Comparison of ENCODE assay signal across 12 mouse cellular contexts in the genomic region with DNA sequence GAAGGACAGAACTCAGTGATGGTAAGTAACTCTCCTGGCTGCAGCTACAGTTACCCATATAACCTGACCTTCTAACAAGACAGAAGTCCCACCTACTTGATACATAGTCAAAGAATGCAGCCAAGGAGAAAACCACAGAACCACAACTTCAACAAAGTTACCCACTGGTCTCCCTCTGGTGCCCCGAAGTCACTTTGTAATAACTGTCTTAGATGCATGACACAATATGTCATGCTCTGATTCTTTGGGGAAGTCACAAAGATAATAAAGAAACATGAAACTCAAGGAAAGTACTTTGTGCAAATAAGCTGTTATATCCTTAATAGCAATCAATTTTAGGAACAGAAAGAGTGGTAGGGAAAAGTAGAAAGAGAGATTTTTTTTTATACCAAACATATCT. TPM values are rescaled to one million over a fixed set of nuclear protein-coding genes. Genes with fewer than 3 reads are reported as not detected.
A peak's percentile ranks its signal among the peaks of the same experiment; 100 is the strongest.
DNase-seq lines count a peak whose midpoint lies in the region; ATAC-seq and TF ChIP-seq lines count a peak whose summit lies in the region.
"Had no signal": no experiment of that assay in that cellular context is flagged by ENCODE, and none has a peak within 500 bp of the region (broad histone marks: within the 10 kb centered on the region; RNA-seq: fewer than 3 reads in every experiment).

No protein-coding gene starts in this region.

- no peak overlapping the region for H3K27ac ChIP-seq in left cerebral cortex, adult 2 months
- H3K27ac ChIP-seq in CH12.LX (ENCODE audit: insufficient read depth, low read depth): no peak overlapping the region
- H3K27ac ChIP-seq in embryonic facial prominence, embryonic 14.5 days (replicated peaks; ENCODE audit: low read depth, low read length): no peak overlapping the region
- no peak overlapping the region for H3K27ac ChIP-seq in midbrain, postnatal 0 days (ENCODE audit: low read depth, low read length)
- H3K27ac ChIP-seq: stomach, embryonic 15.5 days had no signal

- TF ChIP-seq POLR2A in CH12.LX (IDR thresholded peaks at IDR 0.05; ENCODE audit: low read depth, low read length): no peak

- dilution Hi-C loops in CH12.LX (cut with MboI; ENCODE audit: extremely low pct_ligation_motif_present, extremely low pct_unique_long_range_greater_than_20kb, low sequenced_read_pairs): no loop called here

- no peak for TF ChIP-seq RAD21 in CH12.LX (IDR thresholded peaks at IDR 0.05; ENCODE audit: low read depth, low read length)

- peaks cover 16 to 53% of the 10 kb centered on the region in 2 experiments for H3K4me1 ChIP-seq in CH12.LX (ENCODE audit: control insufficient read depth in 1 of 2, insufficient read depth in 2 of 2)
- H3K4me1 ChIP-seq in embryonic facial prominence, embryonic 14.5 days (ENCODE audit: control insufficient read depth, insufficient read depth, low read length): peaks cover 22% of the 10 kb centered on the region
- H3K4me1 ChIP-seq in midbrain, postnatal 0 days (ENCODE audit: insufficient read depth, low read length): peaks cover 16% of the 10 kb centered on the region; the same call in 1 of the 2 replicates

- H3K27me3 ChIP-seq in CH12.LX (replicated peaks): peaks cover 2% of the 10 kb centered on the region
- H3K27me3 ChIP-seq in embryonic facial prominence, embryonic 14.5 days (replicated peaks; ENCODE audit: control insufficient read depth, insufficient read depth, low read length): no peaks in the 10 kb centered on the region
- no peaks in the 10 kb centered on the region for H3K27me3 ChIP-seq in midbrain, postnatal 0 days (ENCODE audit: insufficient read depth, low read length)
- H3K27me3 ChIP-seq: megakaryocyte, embryonic 14.5 days; stomach, embryonic 15.5 days had no signal

- no peak for ATAC-seq in embryonic facial prominence, embryonic 14.5 days (ENCODE audit: low read depth)
- ATAC-seq in midbrain, postnatal 0 days (ENCODE audit: low FRiP score): no peak

- no peak overlapping the region; the same call in 1 of the 2 replicates for H3K4me2 ChIP-seq in CH12.LX (ENCODE audit: insufficient read depth, low read depth, poor library complexity, severe bottlenecking)
- H3K4me2 ChIP-seq in embryonic facial prominence, embryonic 14.5 days (ENCODE audit: low read depth, low read length): peak overlapping the region; percentile 86; the same call in 1 of the 2 replicates
- peak overlapping the region; percentile 76 for H3K4me2 ChIP-seq in midbrain, postnatal 0 days (ENCODE audit: low read depth, low read length, poor library complexity, severe bottlenecking)
- H3K4me2 ChIP-seq: heart, embryonic 11.5 days had no signal

- DNase-seq in left cerebral cortex, adult 2 months (ENCODE audit: extremely low spot score in 1 of 2, low spot score in 2 of 2): no peak
- DNase-seq in left cerebral cortex, postnatal 10 days (ENCODE audit: extremely low spot score in 1 of 2, low spot score in 2 of 2): no peak
- DNase-seq in CH12.LX (ENCODE audit: extremely low read depth): peak; percentile 81
- DNase-seq in embryonic facial prominence, embryonic 14.5 days (ENCODE audit: low spot score): no peak
- no peak for DNase-seq in midbrain, postnatal 0 days (ENCODE audit: low spot score)
- DNase-seq in left cerebral cortex, postnatal 36 days (ENCODE audit: low spot score in 2 of 2): no peak
- no peak for DNase-seq in cerebellum, adult 8-10 months
- DNase-seq in gastrocnemius, postnatal 25 days: no peak
- DNase-seq: kidney, postnatal 14 days had no signal

- H3K36me3 ChIP-seq in CH12.LX (replicated peaks in 1 of 2; ENCODE audit: control insufficient read depth in 1 of 2, insufficient read depth in 1 of 2, low read length in 1 of 2): peaks cover 0 to 16% of the 10 kb centered on the region in 2 experiments
- H3K36me3 ChIP-seq in embryonic facial prominence, embryonic 14.5 days (ENCODE audit: control insufficient read depth, insufficient read depth, low read length): peaks cover 8% of the 10 kb centered on the region; the same call in 1 of the 2 replicates
- 0 out of 2 replicates have a peak, but pooled peaks cover 3% of the 10 kb centered on the region for H3K36me3 ChIP-seq in midbrain, postnatal 0 days (ENCODE audit: insufficient read depth, low read length)
- H3K36me3 ChIP-seq: stomach, embryonic 15.5 days had no signal

- in situ Hi-C loops in CH12.LX (cut with MboI; ENCODE audit: low pct_ligation_motif_present, low pct_unique_long_range_greater_than_20kb, low sequenced_read_pairs): no loop called here

- H3K79me2 ChIP-seq in CH12.LX (replicated peaks; ENCODE audit: control insufficient read depth, extremely low read depth, insufficient read depth, poor library complexity, severe bottlenecking): peaks cover 18% of the 10 kb centered on the region

- intact Hi-C loops in left cerebral cortex, adult 2 months (cut with DNase I): no loop called here
- intact Hi-C loops in left cerebral cortex, postnatal 10 days (cut with DNase I): no loop called here
- intact Hi-C loops in left cerebral cortex, postnatal 36 days (cut with DNase I): no loop called here

- H3K9ac ChIP-seq in CH12.LX (ENCODE audit: insufficient read depth, low read depth): no peak overlapping the region
- no peak overlapping the region for H3K9ac ChIP-seq in embryonic facial prominence, embryonic 14.5 days (ENCODE audit: low read depth, low read length)
- no peak overlapping the region for H3K9ac ChIP-seq in midbrain, postnatal 0 days (replicated peaks; ENCODE audit: low read length, poor library complexity, severe bottlenecking)
- H3K9ac ChIP-seq: stomach, embryonic 15.5 days had no signal

- peak overlapping the region; percentile 9; the same call in 1 of the 2 replicates for H3K4me3 ChIP-seq in left cerebral cortex, adult 2 months
- no peak overlapping the region for H3K4me3 ChIP-seq in CH12.LX (replicated peaks in 1 of 3; ENCODE audit: low read depth in 2 of 3, low read length in 2 of 3, poor library complexity in 1 of 3)
- H3K4me3 ChIP-seq in embryonic facial prominence, embryonic 14.5 days (ENCODE audit: low read depth, low read length): no peak overlapping the region
- no peak overlapping the region; the same call in 1 of the 2 replicates for H3K4me3 ChIP-seq in midbrain, postnatal 0 days (ENCODE audit: low read depth, low read length)
- H3K4me3 ChIP-seq: stomach, embryonic 15.5 days had no signal

- peak; percentile 58; the same call in 1 of the 2 replicates for TF ChIP-seq EP300 in CH12.LX (IDR thresholded peaks at IDR 0.05; ENCODE audit: low read length)

- H3K9me3 ChIP-seq in CH12.LX (replicated peaks; ENCODE audit: low read length): no peaks in the 10 kb centered on the region
- H3K9me3 ChIP-seq in embryonic facial prominence, embryonic 14.5 days (ENCODE audit: control insufficient read depth, low read length): no peaks in the 10 kb centered on the region
- H3K9me3 ChIP-seq in midbrain, postnatal 0 days (ENCODE audit: low read length): no peaks in the 10 kb centered on the region
- H3K9me3 ChIP-seq: megakaryocyte, embryonic 14.5 days; stomach, embryonic 15.5 days had no signal

- WGBS in embryonic facial prominence, embryonic 14.5 days: 59% methylated on average over 1 of the region's 1 CpGs
- WGBS in midbrain, postnatal 0 days: 78% methylated on average over 1 of the region's 1 CpGs

- TF ChIP-seq CTCF in left cerebral cortex, adult 2 months (IDR thresholded peaks at IDR 0.05): no peak
- TF ChIP-seq CTCF in CH12.LX (conservative IDR thresholded peaks at IDR 0.05 in 1 of 2, IDR thresholded peaks at IDR 0.05 in 1 of 2; ENCODE audit: low read depth in 2 of 2, low read length in 2 of 2): no peak
- no peak for TF ChIP-seq CTCF in midbrain, postnatal 0 days (IDR thresholded peaks at IDR 0.05)

RNA-seq across cellular contexts. Expression of gene Vps26b, which starts 3.2 kb away (rescaled TPM):
- 100 to 1,000 TPM in 1 of 2 experiments, 10 to 100 TPM in 1; 92.9 to 101 TPM for total RNA-seq in left cerebral cortex, adult 2 months (2021)
- 100 to 1,000 TPM; 117 to 119 TPM for total RNA-seq in left cerebral cortex, postnatal 10 days (2021)
- total RNA-seq in CH12.LX (2012; rRNA removed) (30.5 and 33.8 TPM in 2 replicates), CH12.LX (2014; rRNA removed) (21.0 and 22.3 TPM in 2 replicates)
- 16.6 and 17.7 TPM in 2 replicates for polyA plus RNA-seq in CH12.LX (2012; ENCODE audit: insufficient read length, low read depth)
- polyA plus RNA-seq in embryonic facial prominence, embryonic 14.5 days (2014; fragmentation: Nextera tagmentation; extraction: Ambion mirVana): 41.8 and 43.0 TPM in 2 replicates
- total RNA-seq in midbrain, postnatal 0 days (2014; rRNA removed): 145 and 161 TPM in 2 replicates
- 80.8 and 85.2 TPM in 2 replicates for polyA plus RNA-seq in midbrain, postnatal 0 days (2015; fragmentation: Nextera tagmentation; extraction: Ambion mirVana)
- total RNA-seq in left cerebral cortex, postnatal 36 days (2021): 100 to 1,000 TPM in 1 of 2 experiments, 10 to 100 TPM in 1; 94.4 to 105 TPM
- 10 to 100 TPM; 24.4 to 24.7 TPM for total RNA-seq in gastrocnemius, postnatal 25 days (2021)

RNA-seq across cellular contexts. Expression of gene Ncapd3, which starts 3.3 kb away (rescaled TPM):
- total RNA-seq in left cerebral cortex, adult 2 months (2021): 10 to 100 TPM; 16.1 to 18.1 TPM
- total RNA-seq in left cerebral cortex, postnatal 10 days (2021): 10 to 100 TPM; 18.3 to 19.9 TPM
- total RNA-seq in CH12.LX (2012; rRNA removed): 32.2 and 33.7 TPM in 2 replicates
- 38.2 and 39.2 TPM in 2 replicates for total RNA-seq in CH12.LX (2014; rRNA removed)
- polyA plus RNA-seq in CH12.LX (2012; ENCODE audit: insufficient read length, low read depth): 23.5 and 29.9 TPM in 2 replicates
- polyA plus RNA-seq in embryonic facial prominence, embryonic 14.5 days (2014; fragmentation: Nextera tagmentation; extraction: Ambion mirVana): 29.0 and 29.4 TPM in 2 replicates
- total RNA-seq in midbrain, postnatal 0 days (2014; rRNA removed): 20.2 and 25.4 TPM in 2 replicates
- 7.1 and 7.3 TPM in 2 replicates for polyA plus RNA-seq in midbrain, postnatal 0 days (2015; fragmentation: Nextera tagmentation; extraction: Ambion mirVana)
- total RNA-seq in left cerebral cortex, postnatal 36 days (2021): 10 to 100 TPM; 18.6 to 21.5 TPM
- 1 to 10 TPM; 5.3 to 5.8 TPM for total RNA-seq in gastrocnemius, postnatal 25 days (2021)

RNA-seq across cellular contexts. Expression of gene Thyn1, which starts 27.2 kb away (rescaled TPM):
- total RNA-seq in left cerebral cortex, adult 2 months (2021): 10 to 100 TPM; 54.1 to 58.4 TPM
- 10 to 100 TPM; 76.9 to 79.6 TPM for total RNA-seq in left cerebral cortex, postnatal 10 days (2021)
- total RNA-seq in CH12.LX (2012; rRNA removed): 150 and 176 TPM in 2 replicates
- 203 and 230 TPM in 2 replicates for total RNA-seq in CH12.LX (2014; rRNA removed)
- 141 and 151 TPM in 2 replicates for polyA plus RNA-seq in CH12.LX (2012; ENCODE audit: insufficient read length, low read depth)
- 115 and 128 TPM in 2 replicates for polyA plus RNA-seq in embryonic facial prominence, embryonic 14.5 days (2014; fragmentation: Nextera tagmentation; extraction: Ambion mirVana)
- 48.1 and 68.6 TPM in 2 replicates for total RNA-seq in midbrain, postnatal 0 days (2014; rRNA removed)
- polyA plus RNA-seq in midbrain, postnatal 0 days (2015; fragmentation: Nextera tagmentation; extraction: Ambion mirVana): 136 and 140 TPM in 2 replicates
- total RNA-seq in left cerebral cortex, postnatal 36 days (2021): 10 to 100 TPM; 62.4 to 63.4 TPM
- 10 to 100 TPM; 19.5 to 20.7 TPM for total RNA-seq in gastrocnemius, postnatal 25 days (2021)

RNA-seq across cellular contexts. Expression of gene Acad8, which starts 27.3 kb away (rescaled TPM):
- 10 to 100 TPM; 32.2 to 32.4 TPM for total RNA-seq in left cerebral cortex, adult 2 months (2021)
- total RNA-seq in left cerebral cortex, postnatal 10 days (2021): 10 to 100 TPM; 27.1 to 29.1 TPM
- total RNA-seq in CH12.LX (2012; rRNA removed): 22.8 and 24.7 TPM in 2 replicates
- 21.7 and 26.7 TPM in 2 replicates for total RNA-seq in CH12.LX (2014; rRNA removed)
- polyA plus RNA-seq in CH12.LX (2012; ENCODE audit: insufficient read length, low read depth): 13.7 and 18.8 TPM in 2 replicates
- polyA plus RNA-seq in embryonic facial prominence, embryonic 14.5 days (2014; fragmentation: Nextera tagmentation; extraction: Ambion mirVana): 43.6 and 44.7 TPM in 2 replicates
- 13.9 and 19.7 TPM in 2 replicates for total RNA-seq in midbrain, postnatal 0 days (2014; rRNA removed)
- 20.7 and 22.3 TPM in 2 replicates for polyA plus RNA-seq in midbrain, postnatal 0 days (2015; fragmentation: Nextera tagmentation; extraction: Ambion mirVana)
- 10 to 100 TPM; 29.5 to 36.3 TPM for total RNA-seq in left cerebral cortex, postnatal 36 days (2021)
- 10 to 100 TPM; 32.7 to 35.1 TPM for total RNA-seq in gastrocnemius, postnatal 25 days (2021)
